Mouse (Mus musculus): ENCODE measurements around the gene Dcps. TPM values are rescaled to one million over a fixed set of nuclear protein-coding genes. Genes with fewer than 3 reads are reported as not detected.
"Not testable (repeated sequence)": the region's sequence is repeated elsewhere in the genome, so short reads cannot be mapped to it uniquely, and the experiment has no call there.

The Dcps gene
- polyA plus RNA-seq, 1 experiment from 2014 or later: 50.0 TPM

DNA sequence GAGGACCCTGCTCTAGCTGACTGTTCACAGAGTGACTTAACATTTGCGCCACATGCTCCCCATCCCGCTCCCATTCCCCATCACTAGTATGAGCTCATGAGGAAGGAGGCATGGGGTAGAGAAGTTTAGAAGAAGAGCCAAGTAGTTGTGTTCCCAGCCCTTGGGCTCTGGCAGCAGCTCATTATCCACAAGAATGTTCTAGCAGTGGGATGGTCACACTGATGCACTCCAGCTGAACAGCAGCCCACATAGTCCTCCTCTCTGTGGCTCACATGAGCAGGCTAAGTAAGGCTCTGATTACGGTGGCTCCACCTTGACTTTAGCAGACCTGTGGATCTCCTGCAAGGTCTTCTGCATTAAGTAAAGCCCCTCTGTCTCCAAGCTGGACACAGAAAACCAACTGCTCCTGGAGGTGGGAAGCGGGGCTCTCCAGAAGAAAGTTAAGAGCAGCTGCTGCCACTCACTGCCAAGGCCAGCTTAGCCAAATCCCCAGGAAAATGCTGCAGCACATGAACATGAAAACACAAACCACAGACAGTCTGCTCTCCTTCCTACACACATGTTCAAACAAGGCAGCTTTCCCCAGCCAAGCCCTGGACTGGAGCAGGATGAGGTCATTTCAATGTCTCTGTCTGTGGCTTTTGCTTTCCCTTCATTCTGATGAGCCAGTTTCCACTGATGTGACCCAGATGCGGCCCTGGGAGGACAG lies 19.7 kb downstream of the Dcps start:
- no peaks in the 10 kb centered on the region for H3K9me3 ChIP-seq (replicated peaks)
- H3K4me2 ChIP-seq: no peak overlapping the region
- peaks cover 3% of the 10 kb centered on the region; the same call in 1 of the 2 replicates for H3K36me3 ChIP-seq (replicated peaks)
- H3K4me1 ChIP-seq (replicated peaks): no peaks in the 10 kb centered on the region
- H3K27ac ChIP-seq (replicated peaks): no peak overlapping the region
- no peak overlapping the region for H3K9ac ChIP-seq
- no peaks in the 10 kb centered on the region for H3K27me3 ChIP-seq
- WGBS (ENCODE audit: insufficient replicate concordance): 78% methylated on average over 5 of the region's 5 CpGs
- ATAC-seq (ENCODE audit: insufficient read depth): no peak
- H3K4me3 ChIP-seq (replicated peaks): no peak overlapping the region

DNA sequence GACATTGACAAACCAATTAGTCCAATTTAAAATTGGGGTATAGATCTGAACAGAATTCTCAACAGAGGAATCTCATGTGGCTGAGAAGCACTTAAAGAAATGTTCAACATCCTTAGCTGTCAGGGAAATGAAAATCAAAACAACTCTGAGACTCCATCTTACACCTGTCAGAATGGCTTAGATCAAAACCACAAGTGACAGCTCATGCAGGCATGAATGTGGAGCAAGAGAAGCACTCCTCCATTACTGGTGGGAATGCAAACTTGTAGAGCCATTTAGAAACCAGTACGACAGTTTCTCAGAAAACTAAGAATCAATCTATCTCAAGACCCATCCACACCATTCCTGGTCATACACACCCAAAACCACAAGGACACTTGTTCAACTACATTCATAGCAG lies 22.9 kb downstream of the Dcps start:
- Histone ChIP-seq H3K4me2 (no peak overlapping the region), H3K36me3 (replicated peaks) (no peaks in the 10 kb centered on the region; the same call in 1 of the 2 replicates), H3K4me1 (replicated peaks) (no peaks in the 10 kb centered on the region), H3K9ac (no peak overlapping the region), H3K4me3 (replicated peaks) (no peak overlapping the region), H3K9me3 (replicated peaks) (no peaks in the 10 kb centered on the region), H3K27ac (replicated peaks) (no peak overlapping the region), H3K27me3 (no peaks in the 10 kb centered on the region)
- ATAC-seq (ENCODE audit: insufficient read depth): no peak
- WGBS (ENCODE audit: insufficient replicate concordance): 48% methylated on average over 1 of the region's 1 CpGs

DNA sequence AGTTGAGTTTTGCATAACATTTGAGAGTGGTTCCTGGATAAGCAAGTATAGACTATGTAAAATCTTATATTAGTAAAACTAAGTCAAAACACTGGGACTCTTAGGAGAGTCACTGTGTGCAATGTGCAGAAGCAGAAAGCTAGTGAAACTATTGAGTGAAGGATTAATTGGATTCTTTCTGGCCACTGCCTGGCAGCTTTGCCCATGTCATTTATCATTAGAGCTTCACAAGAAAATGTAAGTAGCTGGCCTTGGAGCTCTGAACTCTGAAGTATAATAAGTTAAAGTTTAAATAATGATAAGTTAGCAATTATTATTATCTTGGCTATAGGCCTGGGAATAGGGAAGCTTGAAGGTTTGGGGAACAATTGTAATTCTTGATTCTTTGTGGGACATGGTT lies 27.0 kb downstream of the Dcps start:
- H3K4me2 ChIP-seq; H3K9ac ChIP-seq; H3K27me3 ChIP-seq; H3K36me3 ChIP-seq (replicated peaks); H3K9me3 ChIP-seq (replicated peaks); H3K4me3 ChIP-seq (replicated peaks); ATAC-seq (ENCODE audit: insufficient read depth); H3K27ac ChIP-seq (replicated peaks); H3K4me1 ChIP-seq (replicated peaks): not testable (repeated sequence)

DNA sequence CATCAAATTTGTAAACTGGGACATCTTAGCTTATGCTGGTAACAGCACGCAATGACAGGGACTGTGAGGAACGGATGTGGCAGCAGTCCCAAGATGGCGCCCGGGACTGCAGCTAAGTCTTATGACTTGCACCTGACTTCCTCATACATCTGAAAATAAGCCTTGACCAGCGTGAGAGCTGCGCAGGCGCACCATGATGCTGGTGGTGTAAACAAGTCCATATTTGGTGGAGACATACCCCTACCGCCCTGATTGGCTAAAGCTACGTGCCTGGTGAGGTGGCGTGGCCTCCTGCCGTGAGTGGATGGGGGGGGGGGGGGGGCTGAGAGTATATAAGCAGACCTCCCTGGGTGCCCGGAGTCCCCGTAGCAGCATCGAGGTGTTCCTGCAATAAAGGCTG lies 28.6 kb downstream of the Dcps start:
- 85% methylated on average over 14 of the region's 14 CpGs for WGBS (ENCODE audit: insufficient replicate concordance)
- not testable (repeated sequence) for H3K4me3 ChIP-seq (replicated peaks); H3K36me3 ChIP-seq (replicated peaks); H3K4me1 ChIP-seq (replicated peaks); H3K9me3 ChIP-seq (replicated peaks); H3K9ac ChIP-seq; H3K27me3 ChIP-seq; H3K4me2 ChIP-seq; H3K27ac ChIP-seq (replicated peaks); ATAC-seq (ENCODE audit: insufficient read depth)

DNA sequence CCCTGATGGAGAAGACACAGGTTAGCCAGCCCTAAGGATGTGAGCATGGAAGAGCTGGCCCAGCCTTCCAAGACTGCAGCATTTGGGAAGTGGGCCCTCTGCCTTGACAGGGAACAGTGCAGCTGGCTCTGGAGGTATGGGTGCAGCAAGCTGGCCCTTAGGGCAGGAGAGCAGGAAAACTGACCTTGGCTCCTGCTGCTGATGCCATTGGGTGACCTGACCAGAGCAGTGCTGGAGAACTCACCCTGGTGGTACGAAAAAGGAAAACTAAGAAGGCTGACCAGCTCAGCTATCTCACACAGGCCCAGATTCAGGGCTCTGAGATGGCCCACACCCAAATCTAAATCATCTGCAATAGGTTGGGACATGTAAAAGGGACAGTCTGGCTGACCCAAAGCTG lies 30.0 kb downstream of the Dcps start:
- H3K4me1 ChIP-seq (replicated peaks): peaks cover 18% of the 10 kb centered on the region
- 74% methylated on average over 1 of the region's 1 CpGs for WGBS (ENCODE audit: insufficient replicate concordance)
- no peak overlapping the region for H3K27ac ChIP-seq (replicated peaks)
- no peak overlapping the region for H3K9ac ChIP-seq
- no peaks in the 10 kb centered on the region for H3K9me3 ChIP-seq (replicated peaks)
- H3K27me3 ChIP-seq: no peaks in the 10 kb centered on the region
- no peak overlapping the region for H3K4me2 ChIP-seq
- no peak overlapping the region for H3K4me3 ChIP-seq (replicated peaks)
- no peaks in the 10 kb centered on the region for H3K36me3 ChIP-seq (replicated peaks)
- ATAC-seq (ENCODE audit: insufficient read depth): no peak

DNA sequence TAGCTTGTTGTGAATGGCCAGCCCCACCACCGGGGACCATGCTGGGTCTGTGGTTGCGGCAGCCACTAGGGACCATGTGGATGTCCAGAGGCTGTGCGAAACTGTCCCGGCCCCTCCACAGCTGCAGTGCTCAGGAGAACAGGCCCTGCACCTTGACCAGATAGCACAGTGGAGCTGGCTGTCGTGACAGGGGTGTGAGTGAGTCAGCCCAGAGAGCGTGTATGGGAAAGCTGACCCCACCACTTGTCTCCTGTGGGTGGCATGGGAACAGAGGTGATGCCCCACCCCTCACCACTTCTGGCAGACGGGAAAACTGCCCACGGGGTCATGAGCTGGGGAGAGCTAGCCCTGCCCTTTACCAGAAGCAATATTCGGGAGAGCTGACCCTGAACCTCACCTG lies 30.7 kb downstream of the Dcps start:
- H3K27ac ChIP-seq (replicated peaks): no peak overlapping the region
- no peaks in the 10 kb centered on the region for H3K9me3 ChIP-seq (replicated peaks)
- WGBS (ENCODE audit: insufficient replicate concordance): 80% methylated on average over 9 of the region's 9 CpGs
- no peak overlapping the region for H3K4me2 ChIP-seq
- H3K4me3 ChIP-seq (replicated peaks): no peak overlapping the region
- ATAC-seq (ENCODE audit: insufficient read depth): peak; percentile 20; the same call in 1 of the 2 replicates
- H3K9ac ChIP-seq: no peak overlapping the region
- peaks cover 18% of the 10 kb centered on the region for H3K4me1 ChIP-seq (replicated peaks)
- no peaks in the 10 kb centered on the region for H3K27me3 ChIP-seq
- no peaks in the 10 kb centered on the region for H3K36me3 ChIP-seq (replicated peaks)

DNA sequence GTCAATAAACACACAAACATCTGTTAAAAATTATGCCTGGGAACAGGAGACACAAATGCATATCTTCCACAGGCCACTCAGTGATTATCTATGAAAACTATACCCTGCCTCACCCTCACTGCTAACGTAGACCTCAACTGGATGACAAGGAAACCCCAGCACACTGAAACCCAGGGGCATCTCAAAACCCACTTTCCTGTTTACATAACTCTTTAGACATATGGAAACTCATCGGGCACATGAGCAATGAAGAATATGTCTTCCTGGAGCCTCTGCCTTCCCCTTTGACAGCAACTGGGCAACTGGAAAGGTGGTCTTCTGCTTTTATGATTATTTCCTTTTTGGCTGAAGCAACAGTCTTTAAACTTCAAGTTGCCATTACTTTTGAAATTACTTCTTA lies 33.6 kb downstream of the Dcps start:
- H3K9ac ChIP-seq: no peak overlapping the region
- H3K27ac ChIP-seq (replicated peaks): no peak overlapping the region
- 23% methylated on average over 2 of the region's 2 CpGs for WGBS (ENCODE audit: insufficient replicate concordance)

DNA sequence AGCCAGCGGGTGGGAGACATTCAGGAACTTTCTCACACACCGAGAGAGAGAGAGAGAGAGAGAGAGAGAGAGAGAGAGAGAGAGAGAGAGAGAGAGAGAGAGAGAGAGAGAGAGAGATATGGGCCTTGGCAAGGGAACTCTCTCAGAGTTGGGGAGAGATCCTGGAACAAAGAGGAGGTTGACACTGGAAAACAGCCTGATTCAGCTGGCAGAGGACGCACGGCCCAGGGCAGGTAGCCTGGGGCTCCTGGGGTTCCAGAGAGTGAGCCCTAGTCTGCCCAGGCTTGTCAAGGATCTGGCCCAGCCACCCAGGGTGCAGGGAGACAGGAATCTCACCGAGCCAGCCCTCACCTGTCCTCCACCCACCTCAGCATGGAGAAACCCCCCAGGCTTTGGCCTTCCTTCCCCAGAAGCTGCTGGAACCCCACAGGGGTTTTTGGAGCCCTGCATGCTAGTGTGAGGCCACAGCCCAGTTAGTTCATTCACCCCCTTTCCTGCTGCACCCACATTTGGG lies 36.6 kb downstream of the Dcps start:
- no peak for ATAC-seq (ENCODE audit: insufficient read depth)

More for the DNA sequence above, 33.6 kb downstream of the Dcps start:
- H3K4me2 ChIP-seq: no peak overlapping the region
- H3K4me1 ChIP-seq (replicated peaks): peaks cover 39% of the 10 kb centered on the region
- no peaks in the 10 kb centered on the region for H3K27me3 ChIP-seq
- no peaks in the 10 kb centered on the region for H3K36me3 ChIP-seq (replicated peaks)
- H3K9me3 ChIP-seq (replicated peaks): no peaks in the 10 kb centered on the region
- H3K4me3 ChIP-seq (replicated peaks): no peak overlapping the region
- ATAC-seq (ENCODE audit: insufficient read depth): no peak

DNA sequence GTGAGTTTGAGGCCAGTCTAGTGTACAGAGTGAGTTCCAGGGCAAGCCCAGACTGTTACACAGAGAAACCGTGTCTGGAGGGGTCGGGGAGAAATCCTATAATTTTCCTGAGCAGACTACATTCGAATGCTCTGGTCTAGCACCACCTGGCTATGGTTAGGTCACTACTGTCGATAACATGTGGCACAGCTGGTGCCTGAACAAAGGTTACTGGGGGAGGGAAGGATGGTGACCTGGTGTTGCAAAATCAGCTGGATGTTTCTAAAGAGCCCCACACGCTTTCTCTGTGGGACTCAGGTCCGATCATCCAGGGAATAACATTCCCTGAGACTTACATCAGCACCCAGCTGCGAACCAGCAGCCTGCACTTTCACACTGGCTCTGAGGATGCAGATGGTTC lies 37.8 kb downstream of the Dcps start:
- H3K36me3 ChIP-seq (replicated peaks): 0 out of 2 replicates have a peak, but pooled peaks cover 9% of the 10 kb centered on the region
- no peaks in the 10 kb centered on the region for H3K27me3 ChIP-seq
- H3K4me1 ChIP-seq (replicated peaks): peaks cover 52% of the 10 kb centered on the region
- no peak overlapping the region for H3K4me2 ChIP-seq
- no peaks in the 10 kb centered on the region for H3K9me3 ChIP-seq (replicated peaks)
- peak; percentile 75 for ATAC-seq (ENCODE audit: insufficient read depth)
- peak overlapping the region; percentile 57 for H3K27ac ChIP-seq (replicated peaks)
- H3K9ac ChIP-seq: no peak overlapping the region
- 69% methylated on average over 7 of the region's 7 CpGs for WGBS (ENCODE audit: insufficient replicate concordance)
- H3K4me3 ChIP-seq (replicated peaks): no peak overlapping the region

More for the DNA sequence above, 36.6 kb downstream of the Dcps start:
- H3K4me3 ChIP-seq (replicated peaks): no peak overlapping the region
- 0 out of 2 replicates have a peak overlapping the region, but pooled peaks have one; percentile 1 for H3K27ac ChIP-seq (replicated peaks)
- 0 out of 2 replicates have a peak, but pooled peaks cover 3% of the 10 kb centered on the region for H3K36me3 ChIP-seq (replicated peaks)
- peaks cover 52% of the 10 kb centered on the region for H3K4me1 ChIP-seq (replicated peaks)
- 76% methylated on average over 5 of the region's 5 CpGs for WGBS (ENCODE audit: insufficient replicate concordance)
- no peaks in the 10 kb centered on the region for H3K9me3 ChIP-seq (replicated peaks)
- no peaks in the 10 kb centered on the region for H3K27me3 ChIP-seq
- no peak overlapping the region for H3K4me2 ChIP-seq
- no peak overlapping the region for H3K9ac ChIP-seq

DNA sequence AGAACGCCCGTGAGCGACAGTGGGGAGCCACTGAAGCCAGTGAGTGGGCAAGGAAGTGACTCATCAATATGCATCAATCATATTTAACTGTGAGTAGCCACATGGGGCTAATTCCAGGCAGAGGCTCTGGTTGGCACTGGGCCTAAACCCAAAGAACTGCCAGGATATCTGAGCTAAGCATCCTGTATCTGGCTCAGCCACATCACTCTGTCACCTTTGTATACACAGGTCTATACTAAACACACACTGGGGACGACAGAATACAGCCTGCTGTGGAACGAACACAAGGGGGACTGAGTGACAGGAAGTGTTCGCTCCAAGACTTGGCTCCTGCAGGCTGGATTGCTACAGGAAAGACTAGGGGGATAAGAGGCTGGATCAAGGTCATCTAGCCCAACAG lies 40.3 kb downstream of the Dcps start:
- peaks cover 35% of the 10 kb centered on the region for H3K4me1 ChIP-seq (replicated peaks)

DNA sequence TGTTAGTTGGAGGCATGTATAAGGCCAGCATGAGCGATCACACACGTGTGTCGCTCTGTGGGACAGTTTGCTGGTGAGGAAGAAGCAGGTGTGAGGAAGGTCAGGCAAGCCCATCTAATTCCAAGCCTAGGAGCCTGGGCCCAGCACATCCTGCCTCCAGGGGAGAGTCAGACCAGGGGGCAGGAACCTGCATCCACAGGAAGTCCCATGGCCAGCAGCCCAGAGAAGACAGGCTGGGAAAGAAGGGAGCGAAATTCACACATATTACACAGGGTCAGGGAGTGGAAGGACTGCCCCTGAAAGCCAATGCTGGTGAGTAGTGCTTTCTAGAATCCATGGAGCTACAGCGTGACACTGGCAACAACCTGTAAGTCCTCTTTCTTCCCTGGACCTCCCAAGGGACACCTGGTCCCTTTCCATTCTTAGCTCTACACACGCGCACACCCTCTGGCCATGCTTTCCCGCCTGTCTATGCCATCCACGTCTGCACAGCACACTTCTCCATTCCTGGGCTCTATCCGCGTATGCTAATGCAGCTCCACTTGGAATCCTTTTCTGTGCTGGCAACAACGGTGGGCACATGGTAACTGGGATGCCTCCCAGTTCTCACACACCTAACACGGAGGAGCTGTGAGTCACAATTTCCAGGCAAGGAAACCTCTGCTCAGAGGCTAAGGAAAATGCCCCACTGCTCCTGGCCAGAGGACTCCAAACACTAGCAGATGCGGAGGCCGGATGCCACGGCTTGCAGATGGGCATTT lies 44.0 kb downstream of the Dcps start:
- no peak overlapping the region for H3K27ac ChIP-seq (replicated peaks)
- ATAC-seq (ENCODE audit: insufficient read depth): no peak
- H3K27me3 ChIP-seq: no peaks in the 10 kb centered on the region
- no peaks in the 10 kb centered on the region for H3K9me3 ChIP-seq (replicated peaks)
- H3K4me1 ChIP-seq (replicated peaks): peaks cover 43% of the 10 kb centered on the region
- no peak overlapping the region for H3K9ac ChIP-seq
- 82% methylated on average over 16 of the region's 16 CpGs for WGBS (ENCODE audit: insufficient replicate concordance)
- peaks cover 46% of the 10 kb centered on the region for H3K36me3 ChIP-seq (replicated peaks)
- H3K4me3 ChIP-seq (replicated peaks): no peak overlapping the region
- no peak overlapping the region for H3K4me2 ChIP-seq

More for the DNA sequence above, 40.3 kb downstream of the Dcps start:
- WGBS (ENCODE audit: insufficient replicate concordance): 62% methylated on average over 6 of the region's 6 CpGs
- H3K27ac ChIP-seq (replicated peaks): no peak overlapping the region
- no peak for ATAC-seq (ENCODE audit: insufficient read depth)
- no peak overlapping the region for H3K9ac ChIP-seq
- H3K4me2 ChIP-seq: no peak overlapping the region
- no peak overlapping the region for H3K4me3 ChIP-seq (replicated peaks)
- 0 out of 2 replicates have a peak, but pooled peaks cover 11% of the 10 kb centered on the region for H3K36me3 ChIP-seq (replicated peaks)
- H3K9me3 ChIP-seq (replicated peaks): no peaks in the 10 kb centered on the region
- H3K27me3 ChIP-seq: no peaks in the 10 kb centered on the region
